Mouse (Mus musculus): ENCODE data around the gene Ngly1.
"Not testable (repeated sequence)": the region's sequence is repeated elsewhere in the genome, so short reads cannot be mapped to it uniquely, and the experiment has no call there.

Ngly1 gene

GRCm38 (mm10) chr14:16256209-16256608 lies 7.1 kb downstream of the Ngly1 start:
- DNase-seq (ENCODE audit: low spot score in 2 of 2) = no peak

GRCm38 (mm10) chr14:16260541-16260940 lies 11.5 kb downstream of the Ngly1 start:
- no peak for DNase-seq (ENCODE audit: low spot score in 2 of 2)

- DNase-seq (ENCODE audit: low spot score in 2 of 2) = no peak
Measured at GRCm38 (mm10) chr14:16261869-16262268, 12.8 kb downstream of the Ngly1 start.

- DNase-seq (ENCODE audit: low spot score in 2 of 2) = no peak
Measured at GRCm38 (mm10) chr14:16267028-16267427, 17.9 kb downstream of the Ngly1 start.

- DNase-seq (ENCODE audit: low spot score in 2 of 2) = no peak
Measured at GRCm38 (mm10) chr14:16269776-16270175, 20.7 kb downstream of the Ngly1 start.

- no peak for DNase-seq (ENCODE audit: low spot score in 2 of 2)
Measured at GRCm38 (mm10) chr14:16273677-16274076, 24.6 kb downstream of the Ngly1 start.

GRCm38 (mm10) chr14:16279196-16279595 lies 30.1 kb downstream of the Ngly1 start:
- DNase-seq (ENCODE audit: low spot score in 2 of 2) = no peak

GRCm38 (mm10) chr14:16283966-16284365 lies 34.9 kb downstream of the Ngly1 start:
- no peak for DNase-seq (ENCODE audit: low spot score in 2 of 2)

- DNase-seq (ENCODE audit: low spot score in 2 of 2) = no peak
Measured at GRCm38 (mm10) chr14:16292371-16292770, 43.3 kb downstream of the Ngly1 start.

GRCm38 (mm10) chr14:16293015-16293414 lies 43.9 kb downstream of the Ngly1 start:
- no peak for DNase-seq (ENCODE audit: low spot score in 2 of 2)

GRCm38 (mm10) chr14:16293921-16294320 lies 44.8 kb downstream of the Ngly1 start:
- no peak for DNase-seq (ENCODE audit: low spot score in 2 of 2)

GRCm38 (mm10) chr14:16296816-16297468 lies 47.9 kb downstream of the Ngly1 start:
- no peak for DNase-seq (ENCODE audit: low spot score in 2 of 2)

- DNase-seq (ENCODE audit: low spot score in 2 of 2) = no peak
Measured at GRCm38 (mm10) chr14:16301735-16302134, 52.7 kb downstream of the Ngly1 start.

- DNase-seq (ENCODE audit: low spot score in 2 of 2) = no peak
Measured at GRCm38 (mm10) chr14:16302688-16303087, 53.6 kb downstream of the Ngly1 start.

GRCm38 (mm10) chr14:16310791-16311190 lies 61.7 kb downstream of the Ngly1 start:
- no peak for DNase-seq (ENCODE audit: low spot score in 2 of 2)

GRCm38 (mm10) chr14:16312599-16312998 lies 63.5 kb downstream of the Ngly1 start:
- no peak for DNase-seq (ENCODE audit: low spot score in 2 of 2)

GRCm38 (mm10) chr14:16313073-16313472 lies 64.0 kb downstream of the Ngly1 start:
- not testable (repeated sequence) for DNase-seq (ENCODE audit: low spot score in 2 of 2)

- no peak for DNase-seq (ENCODE audit: low spot score in 2 of 2)
Measured at GRCm38 (mm10) chr14:16313936-16314521, 64.9 kb downstream of the Ngly1 start.

GRCm38 (mm10) chr14:16314842-16315241 lies 65.8 kb downstream of the Ngly1 start:
- DNase-seq (ENCODE audit: low spot score in 2 of 2) = no peak

GRCm38 (mm10) chr14:16316715-16317114 lies 67.6 kb downstream of the Ngly1 start:
- DNase-seq (ENCODE audit: low spot score in 2 of 2) = no peak

GRCm38 (mm10) chr14:16319818-16320217 lies 70.7 kb downstream of the Ngly1 start:
- no peak for DNase-seq (ENCODE audit: low spot score in 2 of 2)

- no peak for DNase-seq (ENCODE audit: low spot score in 2 of 2)
Measured at GRCm38 (mm10) chr14:16324394-16324793, 75.3 kb downstream of the Ngly1 start.

- no peak for DNase-seq (ENCODE audit: low spot score in 2 of 2)
Measured at GRCm38 (mm10) chr14:16325208-16325607, 76.1 kb downstream of the Ngly1 start.

GRCm38 (mm10) chr14:16328531-16328930 lies 79.5 kb downstream of the Ngly1 start:
- peak in 1 of 2 experiments; percentile 24 for DNase-seq (ENCODE audit: low spot score in 2 of 2)

Measured in urinary bladder, postnatal 36 days (tissue).